Mouse (Mus musculus) leukemia stem cell, adult 10-12 weeks (primary cell): ENCODE results near the gene Fadd. TPM values are rescaled to one million over a fixed set of nuclear protein-coding genes. Genes with fewer than 3 reads are reported as not detected.

Experiments
- polyA plus RNA-seq: library from polyadenylated mRNA; stranded (reverse); fragments of >175 nt; gene quantifications from 2 replicates; pipeline ENCODE4 v1.2.3, GENCODE M21; 2012; ENCODE audit warnings: low replicate concordance

The Fadd gene
- 3.3 TPM in 2 replicates for polyA plus RNA-seq

GRCm38 (mm10) chr7:144582284-144582980 is at the start of gene Fadd:
Fadd (minus strand) TSS chr7:144582463.

GRCm38 (mm10) chr7:144553237-144554122 is 28.8 kb downstream of the Fadd start, which contains the start of gene Ppfia1:
Ppfia1 (minus strand) TSS chr7:144553729.

Other genes starting within 250 kb of the Fadd start
- gene Cttn, start 111.5 kb downstream of the Fadd start, polyA plus RNA-seq, result 52.1 and 188 TPM in 2 replicates
- 92.5 and 122 TPM in 2 replicates for gene Ppfia1, start 28.7 kb downstream of the Fadd start, polyA plus RNA-seq
- 4.5 and 8.2 TPM in 2 replicates for gene Ano1, start 169.5 kb upstream of the Fadd start, polyA plus RNA-seq